Mouse (Mus musculus) G1E (cell line): Measurements from ENCODE around the gene Sertad3. TPM values are rescaled to one million over a fixed set of nuclear protein-coding genes. Genes with fewer than 3 reads are reported as not detected.

Experiments
- ATAC-seq: 2 replicates; pipeline ENCODE4 v1.8.0; 2016; ENCODE audit warnings: mild to moderate bottlenecking; ENCODE audit not compliant: insufficient number of reproducible peaks, poor library complexity, low FRiP score, severe bottlenecking; ENCODE audit errors: extremely low read depth
- DNase-seq: peaks from one replicate; pipeline ENCODE4 v3.0.0; 2012; ENCODE audit warnings: low spot score
- H3K27me3 ChIP-seq: 2 replicates; pipeline ENCODE4 v1.6.1; 2012; ENCODE audit warnings: mild to moderate bottlenecking, low read length, inconsistent platforms; ENCODE audit not compliant: insufficient read depth
- H3K36me3 ChIP-seq: replicated peaks from 2 replicates; pipeline ENCODE3; 2012; ENCODE audit warnings: mild to moderate bottlenecking, inconsistent platforms
- H3K4me1 ChIP-seq: 2 replicates; pipeline ENCODE4 v1.6.1; 2012; ENCODE audit warnings: low read depth, low read length, inconsistent platforms, mixed read lengths; ENCODE audit not compliant: insufficient read depth
- H3K4me3 ChIP-seq: 2 replicates; pipeline ENCODE4 v1.5.1; 2012; ENCODE audit warnings: low read depth, mild to moderate bottlenecking, inconsistent platforms, low read length, moderate library complexity, mixed read lengths
- H3K9me3 ChIP-seq: replicated peaks from 2 replicates; pipeline ENCODE4 v1.6.1; 2012; ENCODE audit warnings: inconsistent platforms
- CTCF ChIP-seq: IDR thresholded peaks from 2 replicates; pipeline ENCODE4 v1.5.1; 2012; ENCODE audit warnings: low read depth, low read length, inconsistent platforms, mixed read lengths
- GATA1 ChIP-seq: IDR thresholded peaks from 2 replicates; pipeline ENCODE4 v1.6.1; 2012; ENCODE audit warnings: borderline replicate concordance, low read length, inconsistent platforms, mixed read lengths
- GATA2 ChIP-seq: IDR thresholded peaks from 2 replicates; pipeline ENCODE4 v1.6.1; 2012; ENCODE audit warnings: low read depth, low read length, inconsistent platforms, borderline replicate concordance
- POLR2AphosphoS5 ChIP-seq: IDR thresholded peaks from 2 replicates; pipeline ENCODE4 v1.6.1; 2012; ENCODE audit warnings: low read depth, low read length, inconsistent platforms; ENCODE audit not compliant: insufficient replicate concordance
- TAL1 ChIP-seq: conservative IDR thresholded peaks from 2 replicates; pipeline ENCODE4 v1.6.1; 2012; ENCODE audit warnings: low read depth, low read length, inconsistent platforms, mixed read lengths
- polyA plus RNA-seq: library from polyadenylated mRNA; stranded (reverse); fragments of >175 nt; gene quantifications from 2 replicates; pipeline ENCODE4 v1.2.3, GENCODE M21; 2012
- total RNA-seq, 2 experiments: library from RNA; stranded (forward) in 1 of 2; stranded (reverse) in 1 of 2; fragments of 200-1000 nt in 1 of 2; fragments of >200 nt in 1 of 2; fragmentation: Nextera tagmentation in 1 of 2; gene quantifications; 2 replicates each; pipeline ENCODE4 v1.2.3; 2014 to 2017

The Sertad3 gene
- total and polyA plus RNA-seq, 3 experiments, result 9.0 to 24.0 (median 15.8) TPM

- peaks cover under 1% of the 10 kb centered on the region for H3K36me3 ChIP-seq
- peaks cover 9% of the 10 kb centered on the region for H3K4me1 ChIP-seq
- H3K9me3 ChIP-seq, result peaks cover 6% of the 10 kb centered on the region
- DNase-seq (no peak), ATAC-seq (no peak)
- peaks cover 15% of the 10 kb centered on the region for H3K27me3 ChIP-seq
- H3K4me3 ChIP-seq, result no peak overlapping the region
- TF ChIP-seq POLR2AphosphoS5 (no peak), CTCF (no peak), TAL1 (no peak), GATA2 (no peak), GATA1 (no peak)
Measured at GRCm38 (mm10) chr7:27523805-27524204, 50.2 kb downstream of the Sertad3 start.

GRCm38 (mm10) chr7:27526039-27526827, 52.7 kb downstream of the Sertad3 start:
- Histone ChIP-seq H3K9me3 (no peaks in the 10 kb centered on the region), H3K36me3 (no peaks in the 10 kb centered on the region), H3K4me3 (no peak overlapping the region), H3K27me3 (peaks cover 17% of the 10 kb centered on the region), H3K4me1 (peaks cover 14% of the 10 kb centered on the region)
- DNase-seq, result peak; percentile 82
- ATAC-seq, result 0 out of 2 replicates have a peak, but pooled peaks have one; percentile 54
- no peak for TF ChIP-seq GATA1
- peak; percentile 94 for TF ChIP-seq CTCF

Other genes starting within 250 kb of the Sertad3 start
- 5.3 and 6.6 TPM in 2 replicates for gene Itpkc, start 245.1 kb upstream of the Sertad3 start, total RNA-seq (2014; fragmentation: Nextera tagmentation)
- 4.6 TPM in 2 replicates for gene Itpkc, start 245.1 kb upstream of the Sertad3 start, total RNA-seq (2017)
- gene Itpkc, start 245.1 kb upstream of the Sertad3 start, polyA plus RNA-seq, result 3.5 and 3.9 TPM in 2 replicates
- gene Coq8b, start 240.7 kb upstream of the Sertad3 start, total RNA-seq (2014; fragmentation: Nextera tagmentation), result 19.3 and 30.4 TPM in 2 replicates
- gene Coq8b, start 240.7 kb upstream of the Sertad3 start, total RNA-seq (2017), result 25.3 and 25.5 TPM in 2 replicates
- 62.2 and 65.3 TPM in 2 replicates for gene Coq8b, start 240.7 kb upstream of the Sertad3 start, polyA plus RNA-seq
- 2.9 and 4.5 TPM in 2 replicates for gene Numbl, start 215.3 kb upstream of the Sertad3 start, total RNA-seq (2014; fragmentation: Nextera tagmentation)
- 1.3 and 1.6 TPM in 2 replicates for gene Numbl, start 215.3 kb upstream of the Sertad3 start, total RNA-seq (2017)
- gene Numbl, start 215.3 kb upstream of the Sertad3 start, polyA plus RNA-seq, result 5.7 TPM in 2 replicates
- 0.39 and 9.1 TPM in 2 replicates for gene Ltbp4, start 136.1 kb upstream of the Sertad3 start, total RNA-seq (2014; fragmentation: Nextera tagmentation)
- 0.06 and 0.16 TPM in 2 replicates for gene Ltbp4, start 136.1 kb upstream of the Sertad3 start, total RNA-seq (2017)
- gene Ltbp4, start 136.1 kb upstream of the Sertad3 start, polyA plus RNA-seq, result 1.0 and 1.5 TPM in 2 replicates
- gene Shkbp1, start 117.7 kb upstream of the Sertad3 start, total RNA-seq (2014; fragmentation: Nextera tagmentation), result 89.8 and 111 TPM in 2 replicates
- gene Shkbp1, start 117.7 kb upstream of the Sertad3 start, total RNA-seq (2017), result 27.4 and 29.5 TPM in 2 replicates
- gene Shkbp1, start 117.7 kb upstream of the Sertad3 start, polyA plus RNA-seq, result 218 and 220 TPM in 2 replicates
- gene Gm20479, start 116.3 kb upstream of the Sertad3 start, total RNA-seq (2014; fragmentation: Nextera tagmentation), result not detected in 2 replicates
- gene Gm20479, start 116.3 kb upstream of the Sertad3 start, total RNA-seq (2017), result 1.3 TPM in 1 of 2 replicates, not detected in the other
- 1.2 and 1.4 TPM in 2 replicates for gene Gm20479, start 116.3 kb upstream of the Sertad3 start, polyA plus RNA-seq
- 0.92 and 2.9 TPM in 2 replicates for gene Sptbn4, start 26.1 kb upstream of the Sertad3 start, total RNA-seq (2014; fragmentation: Nextera tagmentation)
- gene Sptbn4, start 26.1 kb upstream of the Sertad3 start, total RNA-seq (2017), result 1.1 and 1.2 TPM in 2 replicates
- 0.91 and 1.1 TPM in 2 replicates for gene Sptbn4, start 26.1 kb upstream of the Sertad3 start, polyA plus RNA-seq
- gene Blvrb, start 25.8 kb upstream of the Sertad3 start, total RNA-seq (2014; fragmentation: Nextera tagmentation), result 438 and 479 TPM in 2 replicates
- gene Blvrb, start 25.8 kb upstream of the Sertad3 start, total RNA-seq (2017), result 212 and 254 TPM in 2 replicates
- gene Blvrb, start 25.8 kb upstream of the Sertad3 start, polyA plus RNA-seq, result 394 and 460 TPM in 2 replicates
- 18.5 and 18.6 TPM in 2 replicates for gene Sertad1, start 13.1 kb downstream of the Sertad3 start, total RNA-seq (2014; fragmentation: Nextera tagmentation)
- 62.3 and 63.1 TPM in 2 replicates for gene Sertad1, start 13.1 kb downstream of the Sertad3 start, total RNA-seq (2017)
- 56.9 and 75.3 TPM in 2 replicates for gene Sertad1, start 13.1 kb downstream of the Sertad3 start, polyA plus RNA-seq
- gene Prx, start 25.6 kb downstream of the Sertad3 start, total RNA-seq (2014; fragmentation: Nextera tagmentation), result 1.5 and 1.7 TPM in 2 replicates
- 0.93 and 1.3 TPM in 2 replicates for gene Prx, start 25.6 kb downstream of the Sertad3 start, total RNA-seq (2017)
- 2.3 and 2.7 TPM in 2 replicates for gene Prx, start 25.6 kb downstream of the Sertad3 start, polyA plus RNA-seq
- gene Hipk4, start 49.5 kb downstream of the Sertad3 start, total RNA-seq (2014; fragmentation: Nextera tagmentation), result 0.38 TPM in 1 of 2 replicates, not detected in the other
- gene Hipk4, start 49.5 kb downstream of the Sertad3 start, total RNA-seq (2017), result 0.11 and 0.12 TPM in 2 replicates
- 0.09 and 0.11 TPM in 2 replicates for gene Hipk4, start 49.5 kb downstream of the Sertad3 start, polyA plus RNA-seq
- 10.5 and 16.0 TPM in 2 replicates for gene Pld3, start 79.5 kb downstream of the Sertad3 start, total RNA-seq (2014; fragmentation: Nextera tagmentation)
- 7.2 TPM in 2 replicates for gene Pld3, start 79.5 kb downstream of the Sertad3 start, total RNA-seq (2017)
- 19.5 and 23.1 TPM in 2 replicates for gene Pld3, start 79.5 kb downstream of the Sertad3 start, polyA plus RNA-seq
- gene 2310022A10Rik, start 79.5 kb downstream of the Sertad3 start, total RNA-seq (2014; fragmentation: Nextera tagmentation), result 18.8 and 26.0 TPM in 2 replicates
- 5.2 and 10.0 TPM in 2 replicates for gene 2310022A10Rik, start 79.5 kb downstream of the Sertad3 start, total RNA-seq (2017)
- gene 2310022A10Rik, start 79.5 kb downstream of the Sertad3 start, polyA plus RNA-seq, result 61.2 and 61.5 TPM in 2 replicates
- 69.0 and 84.8 TPM in 2 replicates for gene Akt2, start 117.8 kb downstream of the Sertad3 start, total RNA-seq (2014; fragmentation: Nextera tagmentation)
- gene Akt2, start 117.8 kb downstream of the Sertad3 start, total RNA-seq (2017), result 41.7 and 42.1 TPM in 2 replicates
- 46.0 and 52.4 TPM in 2 replicates for gene Akt2, start 117.8 kb downstream of the Sertad3 start, polyA plus RNA-seq
- gene Ttc9b, start 180.1 kb downstream of the Sertad3 start, total RNA-seq (2014; fragmentation: Nextera tagmentation), result not detected in 2 replicates
- not detected in 2 replicates for gene Ttc9b, start 180.1 kb downstream of the Sertad3 start, total RNA-seq (2017)
- not detected in 2 replicates for gene Ttc9b, start 180.1 kb downstream of the Sertad3 start, polyA plus RNA-seq
- gene Map3k10, start 200.8 kb downstream of the Sertad3 start, total RNA-seq (2014; fragmentation: Nextera tagmentation), result 5.9 and 8.0 TPM in 2 replicates
- 8.6 and 10.8 TPM in 2 replicates for gene Map3k10, start 200.8 kb downstream of the Sertad3 start, total RNA-seq (2017)
- 25.1 and 34.7 TPM in 2 replicates for gene Map3k10, start 200.8 kb downstream of the Sertad3 start, polyA plus RNA-seq
- gene Zfp607b, start 215.6 kb downstream of the Sertad3 start, total RNA-seq (2014; fragmentation: Nextera tagmentation), result 2.7 and 4.4 TPM in 2 replicates
- 1.6 and 1.7 TPM in 2 replicates for gene Zfp607b, start 215.6 kb downstream of the Sertad3 start, total RNA-seq (2017)
- gene Zfp607b, start 215.6 kb downstream of the Sertad3 start, polyA plus RNA-seq, result 0.01 and 0.04 TPM in 2 replicates